Mouse (Mus musculus) MEL (cell line): Measurements from ENCODE around the gene Gm12830. TPM values are rescaled to one million over a fixed set of nuclear protein-coding genes. Genes with fewer than 3 reads are reported as not detected.

Source experiments
- DNase-seq: peaks from one replicate; pipeline ENCODE4 v3.0.0; 2011; ENCODE audit warnings: low read depth, low spot score
- H3K27ac ChIP-seq: 2 replicates; pipeline ENCODE4 v1.5.1; 2012; ENCODE audit warnings: low read depth, mild to moderate bottlenecking, control low read depth, low read length, moderate library complexity; ENCODE audit not compliant: control insufficient read depth
- H3K27me3 ChIP-seq, 2 experiments: fragments of 150-350 bp in 1 of 2; sonication (generic) in 1 of 2; 2 replicates each; pipeline ENCODE4 v1.6.1; 2012; ENCODE audit warnings: low read length in 2 of 2, mild to moderate bottlenecking in 2 of 2, improper control_type of control experiment in 1 of 2, moderate library complexity in 1 of 2; ENCODE audit not compliant: insufficient read depth in 2 of 2, control insufficient read depth in 1 of 2
- H3K36me3 ChIP-seq, 2 experiments: 2 replicates each; pipeline ENCODE4 v1.6.1; 2012 to 2014; ENCODE audit warnings: low read length in 2 of 2, improper control_type of control experiment in 1 of 2, inconsistent platforms in 1 of 2, mild to moderate bottlenecking in 1 of 2; ENCODE audit not compliant: insufficient read depth in 2 of 2, control insufficient read depth in 1 of 2
- H3K4me1 ChIP-seq, 2 experiments: fragments of 150-350 bp in 1 of 2; sonication (generic) in 1 of 2; 2 replicates each; pipeline ENCODE4 v1.6.1; 2012; ENCODE audit warnings: low read length in 2 of 2, improper control_type of control experiment in 1 of 2, mild to moderate bottlenecking in 1 of 2; ENCODE audit not compliant: insufficient read depth in 2 of 2, control insufficient read depth in 1 of 2
- H3K4me3 ChIP-seq, 2 experiments: fragments of 150-350 bp in 1 of 2; sonication (generic) in 1 of 2; 2 replicates each; pipeline ENCODE4 v1.5.1; 2012; ENCODE audit warnings: low read depth in 2 of 2, low read length in 2 of 2, mild to moderate bottlenecking in 2 of 2, moderate library complexity in 2 of 2, control low read depth in 1 of 2, improper control_type of control experiment in 1 of 2; ENCODE audit not compliant: control insufficient read depth in 1 of 2, insufficient read depth in 1 of 2
- H3K79me2 ChIP-seq: 2 replicates; pipeline ENCODE4 v1.6.1; 2012; ENCODE audit warnings: mild to moderate bottlenecking, low read length, moderate library complexity; ENCODE audit not compliant: control insufficient read depth, poor library complexity, insufficient read depth
- H3K9ac ChIP-seq: 2 replicates; pipeline ENCODE4 v1.6.1; 2012; ENCODE audit warnings: low read depth, mild to moderate bottlenecking, control low read depth, low read length, moderate library complexity; ENCODE audit not compliant: control insufficient read depth, poor library complexity, severe bottlenecking
- H3K9me3 ChIP-seq: fragments of 150-350 bp; sonication (generic); replicated peaks from 2 replicates; pipeline ENCODE4 v1.6.1; 2012; ENCODE audit warnings: mild to moderate bottlenecking, low read length, improper control_type of control experiment, moderate library complexity; ENCODE audit not compliant: insufficient read depth
- CHD2 ChIP-seq: IDR thresholded peaks from 2 replicates; pipeline ENCODE4 v1.6.1; 2011; ENCODE audit warnings: low read length, improper control_type of control experiment
- CTCF ChIP-seq, 3 experiments: IDR thresholded peaks in 2 of 3; conservative IDR thresholded peaks in 1 of 3; 2 replicates each; pipeline ENCODE4 v1.5.1; 2011 to 2012; ENCODE audit warnings: low read length in 3 of 3, low read depth in 2 of 3, mild to moderate bottlenecking in 2 of 3, improper control_type of control experiment in 1 of 3, inconsistent platforms in 1 of 3, mixed read lengths in 1 of 3, moderate library complexity in 1 of 3; ENCODE audit not compliant: control insufficient read depth in 1 of 3, insufficient read depth in 1 of 3, poor library complexity in 1 of 3, severe bottlenecking in 1 of 3
- ETS1 ChIP-seq: IDR thresholded peaks from 2 replicates; pipeline ENCODE4 v1.6.1; 2012; ENCODE audit warnings: low read depth, mild to moderate bottlenecking, inconsistent platforms, low read length, improper control_type of control experiment, moderate library complexity
- GABPA ChIP-seq: IDR thresholded peaks from 2 replicates; pipeline ENCODE4 v1.6.1; 2012; ENCODE audit warnings: low read depth, mild to moderate bottlenecking, inconsistent platforms, low read length, improper control_type of control experiment, moderate library complexity
- GATA1 ChIP-seq: IDR thresholded peaks from 2 replicates; pipeline ENCODE4 v1.6.1; 2011; ENCODE audit warnings: low read depth, low read length, improper control_type of control experiment
- HCFC1 ChIP-seq: IDR thresholded peaks from 2 replicates; pipeline ENCODE4 v1.6.1; 2012; ENCODE audit warnings: low read depth, mild to moderate bottlenecking, inconsistent platforms, low read length, improper control_type of control experiment, moderate library complexity
- JUND ChIP-seq: IDR thresholded peaks from 2 replicates; pipeline ENCODE4 v1.6.1; 2011; ENCODE audit warnings: low read depth, mild to moderate bottlenecking, improper control_type of control experiment, low read length
- MAFK ChIP-seq: IDR thresholded peaks from 2 replicates; pipeline ENCODE4 v1.6.1; 2011; ENCODE audit warnings: low read depth, mild to moderate bottlenecking, low read length, improper control_type of control experiment, borderline replicate concordance
- MAX ChIP-seq: IDR thresholded peaks from 2 replicates; pipeline ENCODE4 v1.6.1; 2011; ENCODE audit warnings: low read length, improper control_type of control experiment
- MXI1 ChIP-seq: IDR thresholded peaks from 2 replicates; pipeline ENCODE4 v1.6.1; 2011; ENCODE audit warnings: mild to moderate bottlenecking, low read depth, low read length, improper control_type of control experiment
- NELFE ChIP-seq: IDR thresholded peaks from 2 replicates; pipeline ENCODE4 v1.6.1; 2011; ENCODE audit warnings: low read depth, low read length, improper control_type of control experiment
- POLR2A ChIP-seq, 2 experiments: IDR thresholded peaks; 2 replicates each; pipeline ENCODE4 v1.6.1; 2011 to 2012; ENCODE audit warnings: low read length in 2 of 2, mild to moderate bottlenecking in 2 of 2, control low read depth in 1 of 2, improper control_type of control experiment in 1 of 2, low read depth in 1 of 2, moderate library complexity in 1 of 2; ENCODE audit not compliant: control insufficient read depth in 1 of 2, insufficient read depth in 1 of 2, poor library complexity in 1 of 2
- RCOR1 ChIP-seq: IDR thresholded peaks from 2 replicates; pipeline ENCODE4 v1.6.1; 2012; ENCODE audit warnings: low read depth, mild to moderate bottlenecking, inconsistent platforms, low read length, improper control_type of control experiment
- TAL1 ChIP-seq: IDR thresholded peaks from 2 replicates; pipeline ENCODE4 v1.6.1; 2012; ENCODE audit warnings: mild to moderate bottlenecking, inconsistent platforms, low read length, moderate library complexity, mixed read lengths
- UBTF ChIP-seq: IDR thresholded peaks from 2 replicates; pipeline ENCODE4 v1.6.1; 2012; ENCODE audit warnings: low read depth, mild to moderate bottlenecking, inconsistent platforms, low read length, improper control_type of control experiment, moderate library complexity, borderline replicate concordance; ENCODE audit not compliant: insufficient read depth
- USF2 ChIP-seq, 2 experiments: IDR thresholded peaks; 2 replicates each; pipeline ENCODE4 v1.6.1; 2011 to 2012; ENCODE audit warnings: improper control_type of control experiment in 2 of 2, low read length in 2 of 2, borderline replicate concordance in 1 of 2, inconsistent platforms in 1 of 2, low read depth in 1 of 2, mild to moderate bottlenecking in 1 of 2; ENCODE audit not compliant: insufficient read depth in 1 of 2
- ZMIZ1 ChIP-seq: IDR thresholded peaks from 2 replicates; pipeline ENCODE4 v1.6.1; 2012; ENCODE audit warnings: low read depth, mild to moderate bottlenecking, inconsistent platforms, low read length, improper control_type of control experiment, moderate library complexity
- polyA plus RNA-seq, 2 experiments: library from polyadenylated mRNA; stranded (reverse) in 1 of 2; unstranded in 1 of 2; fragments of >175 nt in 1 of 2; fragments of >200 nt in 1 of 2; gene quantifications; 2 replicates each; pipeline versions ENCODE4 v1.2.1 to v1.2.4; 2012; ENCODE audit warnings: low replicate concordance in 2 of 2, low read depth in 1 of 2; ENCODE audit not compliant: insufficient read length in 2 of 2, insufficient read depth in 1 of 2, missing spikeins in 1 of 2
- total RNA-seq: library from RNA; depleted of rRNA; stranded (reverse); fragments of 300-350 nt; gene quantifications from 2 replicates; pipeline ENCODE4 v1.2.3, GENCODE M21; 2012

Gm12830 gene
- total and polyA plus RNA-seq, 3 experiments: not detected

DNA sequence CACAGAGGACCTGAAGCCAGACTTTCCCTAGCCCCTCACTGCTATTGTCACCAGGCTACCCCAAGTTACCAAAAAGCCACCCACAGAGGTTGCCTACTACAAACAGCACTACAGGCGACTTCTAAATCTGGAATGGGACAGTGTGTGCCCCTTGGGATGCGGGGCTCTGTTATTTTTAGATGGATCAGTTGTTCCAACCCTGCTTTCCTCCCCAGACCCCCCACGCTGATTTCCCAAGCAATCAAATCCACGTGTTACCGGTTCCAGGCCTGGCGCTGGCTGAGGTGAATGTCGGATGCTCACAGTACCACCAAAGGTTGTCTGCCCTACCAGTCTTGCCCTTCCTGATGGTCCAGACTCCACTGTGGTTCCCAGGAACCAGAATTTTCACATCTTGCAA, 38.7 kb upstream of the Gm12830 start:
- H3K27me3 ChIP-seq: no peaks in the 10 kb centered on the region
- no peak overlapping the region for H3K27ac ChIP-seq

GRCm38 (mm10) chr4:114784735-114785134, 36.8 kb upstream of the Gm12830 start:
- TF ChIP-seq USF2 (IDR thresholded peaks at IDR 0.05; ENCODE audit: borderline replicate concordance in 1 of 2, insufficient read depth in 1 of 2, low read depth in 1 of 2, low read length in 2 of 2): no peak
- TF ChIP-seq CTCF (IDR thresholded peaks at IDR 0.05 in 2 of 3, conservative IDR thresholded peaks at IDR 0.05 in 1 of 3; ENCODE audit: control insufficient read depth in 1 of 3, insufficient read depth in 1 of 3, low read depth in 2 of 3, low read length in 3 of 3, poor library complexity in 1 of 3, severe bottlenecking in 1 of 3): no peak
- no peaks in the 10 kb centered on the region for H3K27me3 ChIP-seq
- no peak for DNase-seq
- H3K4me1 ChIP-seq: no peaks in the 10 kb centered on the region
- no peaks in the 10 kb centered on the region for H3K36me3 ChIP-seq
- no peaks in the 10 kb centered on the region for H3K9me3 ChIP-seq
- H3K4me3 ChIP-seq: no peak overlapping the region
- no peaks in the 10 kb centered on the region for H3K79me2 ChIP-seq
- H3K27ac ChIP-seq: no peak overlapping the region
- H3K9ac ChIP-seq: no peak overlapping the region

More for the DNA sequence above, 38.7 kb upstream of the Gm12830 start:
- H3K9me3 ChIP-seq: no peaks in the 10 kb centered on the region
- H3K79me2 ChIP-seq: no peaks in the 10 kb centered on the region
- no peak for TF ChIP-seq POLR2A (IDR thresholded peaks at IDR 0.05; ENCODE audit: control insufficient read depth in 1 of 2, insufficient read depth in 1 of 2, low read depth in 1 of 2, low read length in 2 of 2, poor library complexity in 1 of 2)
- TF ChIP-seq MAX: no peak
- TF ChIP-seq HCFC1: no peak
- no peak for TF ChIP-seq MAFK
- TF ChIP-seq GABPA: no peak
- H3K4me1 ChIP-seq: no peaks in the 10 kb centered on the region
- no peaks in the 10 kb centered on the region for H3K36me3 ChIP-seq
- no peak overlapping the region for H3K4me3 ChIP-seq
- no peak overlapping the region for H3K9ac ChIP-seq
- no peak for DNase-seq

DNA sequence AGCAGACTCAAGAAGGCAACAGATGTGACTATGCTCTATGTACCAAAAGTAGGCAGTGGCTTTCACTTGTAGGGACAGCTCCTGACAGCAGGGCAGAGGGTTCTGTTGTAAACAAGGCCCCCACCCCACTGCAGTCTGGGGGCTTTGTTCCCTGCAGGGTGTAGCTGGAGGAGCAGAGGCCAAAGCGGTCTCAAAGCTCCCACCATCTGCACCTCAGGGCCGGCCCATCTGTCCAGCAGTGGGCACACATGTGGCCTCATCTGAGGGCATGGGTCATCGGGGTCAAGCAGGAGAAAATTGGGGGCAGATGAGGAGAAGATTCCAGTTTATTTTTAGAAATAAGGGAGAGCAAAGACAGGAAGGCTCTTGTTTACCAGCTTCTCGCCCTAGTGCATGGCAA, 32.7 kb upstream of the Gm12830 start:
- Histone ChIP-seq H3K9me3 (no peaks in the 10 kb centered on the region), H3K4me3 (no peak overlapping the region), H3K27ac (no peak overlapping the region), H3K9ac (no peak overlapping the region), H3K4me1 (no peaks in the 10 kb centered on the region), H3K27me3 (no peaks in the 10 kb centered on the region), H3K36me3 (no peaks in the 10 kb centered on the region), H3K79me2 (no peaks in the 10 kb centered on the region)
- no peak for DNase-seq
- TF ChIP-seq RCOR1: no peak
- no peak for TF ChIP-seq UBTF

DNA sequence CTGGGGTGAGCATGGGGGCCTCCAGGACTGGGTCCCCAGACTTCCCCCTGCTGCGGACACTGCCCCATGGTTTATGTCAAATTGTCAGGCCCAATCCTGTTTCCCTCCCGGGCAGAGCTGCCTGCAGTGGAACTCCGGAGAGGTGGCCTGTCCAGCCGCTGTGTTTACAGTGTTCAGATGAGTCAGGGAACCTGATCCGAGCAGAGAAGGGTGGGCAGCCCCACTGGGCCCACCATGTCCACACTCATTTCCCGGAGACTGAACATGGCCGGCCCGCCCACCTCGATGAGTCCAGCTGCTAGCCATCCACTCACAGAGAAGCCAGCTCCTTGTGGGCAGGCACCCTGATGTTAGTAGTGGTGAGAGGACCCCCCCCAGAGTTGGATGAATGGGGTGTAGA, 29.9 kb upstream of the Gm12830 start:
- H3K9ac ChIP-seq: no peak overlapping the region
- no peak overlapping the region for H3K4me3 ChIP-seq
- no peaks in the 10 kb centered on the region for H3K36me3 ChIP-seq
- H3K4me1 ChIP-seq: no peaks in the 10 kb centered on the region
- no peak overlapping the region for H3K27ac ChIP-seq
- TF ChIP-seq HCFC1 (no peak), ETS1 (no peak), NELFE (no peak), CHD2 (no peak), GATA1 (no peak), TAL1 (no peak), ZMIZ1 (no peak), JUND (no peak), MXI1 (no peak)
- DNase-seq: no peak
- H3K9me3 ChIP-seq: no peaks in the 10 kb centered on the region
- no peaks in the 10 kb centered on the region for H3K27me3 ChIP-seq
- no peaks in the 10 kb centered on the region for H3K79me2 ChIP-seq
